Mouse (Mus musculus) embryonic facial prominence, embryonic 10.5 days (tissue): ENCODE data around the gene Srgap2. TPM values are rescaled to one million over a fixed set of nuclear protein-coding genes. Genes with fewer than 3 reads are reported as not detected.
A peak's percentile ranks its signal among the peaks of the same experiment; 100 is the strongest.

Experiments used
- DNase-seq: peaks from one replicate; pipeline ENCODE4 v3.0.0-alpha.2; 2017; ENCODE audit warnings: low spot score
- H3K27ac ChIP-seq: fragments of 300-500 bp; sonication (generic); replicated peaks from 2 replicates; pipeline ENCODE4 v1.5.1; 2016; ENCODE audit warnings: mild to moderate bottlenecking
- H3K27me3 ChIP-seq: fragments of 300-500 bp; sonication (generic); replicated peaks from 2 replicates; pipeline ENCODE4 v1.6.1; 2016; ENCODE audit warnings: low read depth, mild to moderate bottlenecking; ENCODE audit not compliant: poor library complexity, severe bottlenecking
- H3K36me3 ChIP-seq: fragments of 300-500 bp; sonication (generic); replicated peaks from 2 replicates; pipeline ENCODE4 v1.6.1; 2016; ENCODE audit warnings: mild to moderate bottlenecking, moderate library complexity
- H3K4me1 ChIP-seq: fragments of 300-500 bp; sonication (generic); 2 replicates; pipeline ENCODE4 v1.6.1; 2016
- H3K4me3 ChIP-seq: fragments of 300-500 bp; sonication (generic); 2 replicates; pipeline ENCODE4 v1.5.1; 2016; ENCODE audit warnings: mild to moderate bottlenecking, moderate library complexity
- H3K9me3 ChIP-seq: fragments of 300-500 bp; sonication (generic); 2 replicates; pipeline ENCODE4 v1.6.1; 2016; ENCODE audit warnings: mild to moderate bottlenecking
- WGBS: fragments of 180-500 bp; shearing (Covaris S2); methylation state at CpG from one replicate; pipeline ENCODE4 v1.1.7; 2016; 5-methylcytosine and 5-hydroxymethylcytosine counted together
- polyA plus RNA-seq: library from polyadenylated mRNA; unstranded; fragments of >200 nt; fragmentation: Nextera tagmentation; extraction: Ambion mirVana; gene quantifications from 2 replicates; pipeline ENCODE4 v1.2.1, GENCODE M21; 2016

Gene Srgap2
- polyA plus RNA-seq, 1 experiment from 2014 or later: 17.5 TPM

DNA sequence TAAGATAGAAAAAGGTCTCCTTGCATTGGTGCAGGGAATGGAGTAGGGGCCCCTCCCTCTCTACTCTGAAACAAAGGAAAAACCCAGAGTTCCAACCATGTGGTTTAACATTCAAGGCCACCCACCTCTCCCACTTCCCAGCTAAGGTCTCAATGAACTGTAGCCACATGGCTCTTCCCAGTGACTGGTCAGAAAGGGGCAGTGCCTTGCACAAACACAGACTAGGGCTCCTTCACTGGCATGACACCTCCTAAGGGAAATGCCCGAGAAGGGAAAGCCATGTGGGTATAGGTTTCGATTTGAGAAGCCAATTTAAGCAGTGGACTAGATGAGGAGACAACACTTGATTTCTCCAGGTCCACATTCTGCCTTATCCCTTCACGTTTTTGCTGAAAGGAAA lies 3.4 kb downstream of the Srgap2 start:
- Histone ChIP-seq H3K27me3 (no peaks in the 10 kb centered on the region), H3K36me3 (peaks cover 8% of the 10 kb centered on the region; the same call in 1 of the 2 replicates), H3K4me1 (peaks cover 46% of the 10 kb centered on the region), H3K27ac (no peak overlapping the region), H3K9me3 (no peaks in the 10 kb centered on the region), H3K4me3 (peak overlapping the region; percentile 91)
- 47% methylated on average over 3 of the region's 3 CpGs for WGBS
- DNase-seq: no peak

DNA sequence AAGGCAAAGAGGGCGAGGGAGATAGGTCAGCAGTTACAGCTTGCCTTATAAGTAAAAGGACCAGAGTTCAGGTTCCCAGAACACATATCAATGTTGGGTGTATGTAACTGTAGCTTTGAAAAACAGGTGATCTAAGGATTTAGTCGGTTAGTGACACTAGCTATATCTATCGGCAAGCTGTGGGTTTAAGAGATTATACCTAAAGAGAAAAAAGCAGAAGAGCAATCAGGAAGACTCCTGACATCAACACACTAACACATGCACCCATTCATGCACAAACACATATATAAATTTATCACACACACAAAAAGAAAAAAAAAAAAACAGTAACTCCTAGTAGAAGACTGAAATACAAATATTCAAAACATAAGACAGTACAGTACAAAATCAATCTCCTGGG lies 10.6 kb downstream of the Srgap2 start:
- WGBS: 94% methylated on average over 3 of the region's 3 CpGs
- DNase-seq: no peak
- Histone ChIP-seq H3K27ac (no peak overlapping the region), H3K9me3 (no peaks in the 10 kb centered on the region), H3K36me3 (0 out of 2 replicates have a peak, but pooled peaks cover 4% of the 10 kb centered on the region), H3K27me3 (no peaks in the 10 kb centered on the region), H3K4me3 (no peak overlapping the region), H3K4me1 (peaks cover 6% of the 10 kb centered on the region; the same call in 1 of the 2 replicates)

DNA sequence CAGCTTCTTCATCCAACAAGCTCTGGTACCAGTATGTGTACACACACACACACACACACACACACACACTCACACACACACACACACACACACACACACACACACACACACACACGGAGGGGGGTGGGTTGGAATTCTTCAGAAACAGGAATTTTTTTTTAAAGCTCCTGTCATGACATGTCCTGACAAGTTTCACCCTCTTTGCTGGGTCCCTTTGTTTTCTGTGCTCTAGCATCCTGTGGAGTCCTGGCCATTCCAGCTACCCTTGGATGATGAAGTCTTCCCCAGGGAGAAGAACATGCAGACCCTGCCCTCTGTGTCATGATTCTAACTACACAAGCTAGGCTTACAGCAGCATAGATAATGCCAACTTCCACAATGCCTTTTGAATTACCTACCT lies 13.0 kb downstream of the Srgap2 start:
- H3K36me3 ChIP-seq: peaks cover 9% of the 10 kb centered on the region; the same call in 1 of the 2 replicates
- WGBS: 62% methylated on average over 1 of the region's 1 CpGs
- peak; percentile 14 for DNase-seq
- H3K4me1 ChIP-seq: peaks cover 3% of the 10 kb centered on the region; the same call in 1 of the 2 replicates
- no peak overlapping the region for H3K4me3 ChIP-seq
- H3K27ac ChIP-seq: no peak overlapping the region
- no peaks in the 10 kb centered on the region for H3K27me3 ChIP-seq
- no peaks in the 10 kb centered on the region for H3K9me3 ChIP-seq

DNA sequence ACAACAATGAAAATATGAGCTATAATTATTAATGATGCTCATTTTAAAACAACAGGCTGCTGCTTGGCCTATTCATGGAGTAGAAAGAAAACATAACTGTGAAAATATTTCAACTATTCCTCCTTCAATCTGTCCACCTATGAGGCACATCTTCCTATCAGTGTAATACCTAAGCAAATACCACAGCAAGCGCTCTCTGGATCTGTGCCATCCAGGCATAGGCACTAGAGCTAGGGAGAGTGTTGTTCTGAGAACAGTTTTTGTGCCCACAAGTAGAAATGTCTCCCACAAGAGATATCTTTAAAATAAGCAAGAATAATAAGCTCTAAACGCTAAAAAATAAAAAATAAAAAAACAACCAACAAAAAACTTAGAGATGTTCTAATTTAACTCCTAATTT lies 14.0 kb downstream of the Srgap2 start:
- peaks cover 5% of the 10 kb centered on the region; the same call in 1 of the 2 replicates for H3K36me3 ChIP-seq
- WGBS: 89% methylated on average over 2 of the region's 2 CpGs
- no peak overlapping the region for H3K27ac ChIP-seq
- no peak overlapping the region for H3K4me3 ChIP-seq
- no peaks in the 10 kb centered on the region for H3K9me3 ChIP-seq
- DNase-seq: no peak
- H3K4me1 ChIP-seq: peaks cover 3% of the 10 kb centered on the region; the same call in 1 of the 2 replicates
- no peaks in the 10 kb centered on the region for H3K27me3 ChIP-seq

DNA sequence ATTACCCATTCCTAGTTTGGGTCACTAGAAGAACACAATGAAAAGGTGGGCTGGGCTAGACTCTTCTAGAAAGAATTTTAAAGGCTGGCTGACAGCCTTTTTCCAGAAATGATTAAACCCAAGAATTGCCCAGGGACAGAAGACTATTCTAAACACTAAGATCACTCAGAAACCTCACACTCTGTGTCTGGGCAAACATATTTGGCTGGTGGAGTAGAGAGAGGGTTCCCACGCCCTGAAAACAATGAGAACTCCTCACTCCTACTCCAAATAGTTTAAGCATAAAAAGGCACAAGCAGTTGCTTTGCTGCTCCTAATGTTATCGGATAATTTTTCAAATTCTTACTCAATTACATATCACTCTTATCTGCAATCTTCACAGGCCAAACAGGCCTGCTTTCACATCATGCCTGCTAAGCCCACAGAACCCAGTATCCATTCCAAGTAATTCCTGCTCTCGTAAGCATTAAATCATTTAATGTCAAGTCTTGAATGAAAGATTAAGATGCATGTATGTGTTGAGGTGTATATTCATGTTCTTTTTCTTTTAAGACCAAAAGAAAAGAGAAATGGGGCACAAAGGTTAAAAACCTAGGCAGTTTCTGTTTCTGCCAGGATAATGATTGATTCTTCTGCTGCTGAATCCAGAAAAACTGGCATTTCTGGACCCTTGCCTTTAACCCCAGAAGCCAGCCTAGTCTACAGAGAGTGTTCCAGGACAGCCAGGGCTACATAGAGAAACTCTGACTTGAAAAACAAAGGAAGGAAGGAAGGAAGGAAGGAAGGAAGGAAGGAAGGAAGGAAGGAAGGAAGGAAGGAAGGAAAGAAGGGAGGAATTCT lies 15.3 kb downstream of the Srgap2 start:
- WGBS: 84% methylated on average over 3 of the region's 3 CpGs
- no peaks in the 10 kb centered on the region for H3K9me3 ChIP-seq

DNA sequence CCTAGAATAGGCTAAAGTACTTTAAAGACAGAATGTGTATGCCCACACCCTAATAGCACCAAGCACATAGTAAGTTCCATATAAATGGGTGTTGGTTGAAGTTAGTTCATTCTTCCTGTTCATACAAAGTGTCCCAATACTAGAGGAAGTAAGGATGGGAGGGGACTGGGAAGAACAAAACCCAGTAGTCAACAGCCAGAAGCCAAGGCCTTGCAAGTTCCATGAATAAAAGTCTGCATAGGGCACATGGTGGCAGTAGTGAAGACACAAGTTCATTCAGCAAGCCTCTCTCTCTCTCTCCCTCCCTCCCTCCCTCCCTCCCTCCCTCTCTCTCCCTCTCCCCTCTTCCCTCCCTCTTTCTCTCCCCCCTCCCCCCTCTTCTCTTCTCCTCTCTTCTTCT lies 16.0 kb downstream of the Srgap2 start:
- Histone ChIP-seq H3K4me1 (peaks cover 3% of the 10 kb centered on the region; the same call in 1 of the 2 replicates), H3K36me3 (peaks cover 5% of the 10 kb centered on the region), H3K4me3 (no peak overlapping the region), H3K27ac (no peak overlapping the region), H3K27me3 (no peaks in the 10 kb centered on the region), H3K9me3 (no peaks in the 10 kb centered on the region)
- no peak for DNase-seq

More for the DNA sequence above, 15.3 kb downstream of the Srgap2 start:
- no peak overlapping the region for H3K4me3 ChIP-seq
- peaks cover 5% of the 10 kb centered on the region; the same call in 1 of the 2 replicates for H3K36me3 ChIP-seq
- peaks cover 3% of the 10 kb centered on the region; the same call in 1 of the 2 replicates for H3K4me1 ChIP-seq
- no peak overlapping the region for H3K27ac ChIP-seq
- no peak for DNase-seq
- H3K27me3 ChIP-seq: no peaks in the 10 kb centered on the region

DNA sequence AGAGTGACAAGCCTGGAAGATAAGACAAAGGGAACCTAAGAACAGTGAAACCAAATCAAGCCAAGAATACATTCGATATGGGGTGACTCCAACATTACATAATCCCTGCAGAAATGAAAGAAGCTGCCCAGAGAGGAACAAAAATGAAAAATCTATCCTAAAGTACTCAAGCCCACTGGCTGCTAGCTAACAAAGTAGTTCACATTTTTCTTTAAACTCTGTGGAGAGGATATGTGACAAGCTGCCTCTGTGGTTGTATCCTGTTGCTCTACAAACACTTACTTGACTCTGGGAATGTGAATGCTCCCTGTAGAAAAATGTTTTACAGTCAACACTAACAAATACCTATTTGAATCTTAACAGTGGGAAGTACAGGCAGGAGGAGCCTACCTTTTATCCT lies 25.5 kb downstream of the Srgap2 start:
- 87% methylated on average over 1 of the region's 1 CpGs for WGBS
- no peak for DNase-seq
- Histone ChIP-seq H3K9me3 (no peaks in the 10 kb centered on the region), H3K36me3 (no peaks in the 10 kb centered on the region; the same call in 1 of the 2 replicates), H3K27me3 (no peaks in the 10 kb centered on the region), H3K4me1 (no peaks in the 10 kb centered on the region), H3K27ac (no peak overlapping the region), H3K4me3 (no peak overlapping the region)

DNA sequence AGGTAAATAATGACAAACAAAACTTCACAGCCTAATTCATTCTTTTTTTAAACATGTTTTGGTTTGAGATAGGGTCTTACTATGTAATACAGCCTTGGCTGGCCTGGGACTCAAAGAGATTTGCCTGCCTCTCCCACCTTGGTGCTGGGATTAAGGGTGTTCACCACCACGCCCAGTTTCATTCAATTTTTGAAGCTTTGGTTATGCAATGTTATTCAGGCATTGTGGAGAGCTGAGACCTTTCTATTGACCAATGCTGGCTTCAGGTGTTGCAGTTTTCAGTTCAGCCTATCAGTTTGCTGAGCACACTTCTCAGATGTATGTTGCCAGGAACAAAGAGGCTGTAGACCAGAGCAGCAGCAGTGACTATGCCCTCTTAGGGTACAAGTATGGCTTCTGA lies 28.9 kb downstream of the Srgap2 start:
- DNase-seq: no peak
- 94% methylated on average over 1 of the region's 1 CpGs for WGBS
- no peak overlapping the region for H3K4me3 ChIP-seq
- H3K36me3 ChIP-seq: no peaks in the 10 kb centered on the region
- H3K9me3 ChIP-seq: no peaks in the 10 kb centered on the region
- H3K27ac ChIP-seq: no peak overlapping the region
- H3K4me1 ChIP-seq: no peaks in the 10 kb centered on the region
- H3K27me3 ChIP-seq: no peaks in the 10 kb centered on the region

DNA sequence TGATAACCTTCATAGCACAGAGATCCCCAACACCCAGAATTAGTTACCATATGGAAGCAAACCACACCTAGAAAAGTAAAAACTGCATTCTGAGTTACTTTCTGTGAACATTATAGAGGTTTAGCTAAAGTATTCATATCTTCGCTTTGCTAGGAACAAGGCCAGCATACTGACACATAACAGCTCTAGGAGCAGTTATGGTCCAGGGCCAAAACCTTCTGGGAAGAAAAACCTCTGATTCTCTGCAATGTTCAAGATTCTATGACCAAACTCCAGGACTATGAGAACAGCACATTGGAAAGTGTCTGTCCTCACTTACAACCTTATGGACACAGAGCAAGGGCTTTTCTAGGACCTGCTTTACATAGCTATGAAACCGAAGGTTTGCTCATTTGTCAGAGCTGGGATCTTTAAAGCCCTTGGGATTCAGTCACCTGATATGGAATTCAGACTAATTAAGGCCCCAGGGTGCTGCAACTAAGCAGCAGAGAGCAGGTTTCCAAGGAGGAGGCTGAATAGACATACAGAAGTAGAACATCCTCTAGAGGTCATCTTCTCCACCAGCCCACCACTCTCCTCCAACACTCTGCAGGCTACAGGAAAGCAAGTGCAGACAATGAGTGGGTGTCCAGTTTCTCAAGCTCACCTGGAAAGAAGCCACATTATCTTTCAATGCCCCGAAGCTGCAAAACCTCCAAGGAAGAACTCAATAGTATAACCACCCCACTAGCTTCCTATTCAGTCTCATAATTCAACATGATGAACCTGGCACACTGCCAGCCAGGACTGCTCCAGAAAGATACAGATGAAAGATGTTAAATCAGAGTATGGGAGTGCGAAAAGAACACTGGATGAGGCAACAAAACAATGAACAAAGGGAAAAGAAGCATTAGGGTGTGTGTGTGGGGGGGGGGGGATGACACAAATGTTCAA lies 32.9 kb downstream of the Srgap2 start:
- Histone ChIP-seq H3K27me3 (no peaks in the 10 kb centered on the region), H3K27ac (no peak overlapping the region), H3K9me3 (no peaks in the 10 kb centered on the region), H3K4me1 (peaks cover 3% of the 10 kb centered on the region; the same call in 1 of the 2 replicates), H3K4me3 (no peak overlapping the region), H3K36me3 (no peaks in the 10 kb centered on the region)
- no peak for DNase-seq
- 93% methylated on average over 4 of the region's 4 CpGs for WGBS

DNA sequence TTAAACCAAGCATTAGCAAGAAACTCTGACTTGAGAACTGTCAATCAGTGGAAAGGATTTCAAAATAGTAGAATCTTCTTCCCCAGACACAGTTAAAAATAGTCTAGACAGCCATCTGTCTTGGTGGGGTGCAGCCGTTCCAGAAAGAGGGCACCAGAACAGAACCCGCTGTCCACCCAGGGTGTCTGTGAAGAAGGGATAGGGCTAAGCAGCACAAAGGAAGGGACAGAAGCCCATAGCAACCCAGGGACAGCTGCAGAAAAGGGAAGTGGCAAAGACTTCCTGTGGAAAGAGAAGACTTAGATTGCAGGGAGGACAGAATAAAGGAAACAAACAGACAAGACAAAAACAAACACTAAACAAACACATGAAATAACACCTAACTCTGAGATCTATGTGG lies 34.8 kb downstream of the Srgap2 start:
- Histone ChIP-seq H3K4me3 (no peak overlapping the region), H3K27ac (no peak overlapping the region), H3K36me3 (no peaks in the 10 kb centered on the region), H3K4me1 (peaks cover 8% of the 10 kb centered on the region), H3K27me3 (no peaks in the 10 kb centered on the region), H3K9me3 (no peaks in the 10 kb centered on the region)
- no peak for DNase-seq
- WGBS: 73% methylated on average over 2 of the region's 2 CpGs

DNA sequence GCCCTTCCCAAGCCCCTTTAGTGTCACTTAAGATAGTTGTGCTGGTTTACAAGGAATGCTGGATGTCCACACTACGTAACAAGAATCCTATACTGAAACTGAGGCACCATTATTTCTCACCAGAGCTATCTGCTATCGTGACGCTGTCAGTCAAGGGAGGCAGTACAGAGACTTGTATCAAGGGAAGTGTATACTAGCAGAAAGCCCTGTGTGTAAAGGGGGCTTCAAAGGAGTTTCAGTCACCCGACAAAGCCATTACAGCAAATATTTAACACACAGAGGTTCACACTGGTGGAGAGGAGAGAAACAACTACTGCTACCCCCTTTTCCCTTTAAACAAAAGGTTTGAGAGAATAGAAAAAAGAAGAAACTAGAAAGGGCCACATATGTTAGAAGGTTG lies 35.6 kb downstream of the Srgap2 start:
- Histone ChIP-seq H3K4me1 (peaks cover 14% of the 10 kb centered on the region), H3K9me3 (no peaks in the 10 kb centered on the region), H3K4me3 (no peak overlapping the region), H3K27me3 (no peaks in the 10 kb centered on the region), H3K36me3 (no peaks in the 10 kb centered on the region), H3K27ac (no peak overlapping the region)
- 69% methylated on average over 4 of the region's 4 CpGs for WGBS
- no peak for DNase-seq

DNA sequence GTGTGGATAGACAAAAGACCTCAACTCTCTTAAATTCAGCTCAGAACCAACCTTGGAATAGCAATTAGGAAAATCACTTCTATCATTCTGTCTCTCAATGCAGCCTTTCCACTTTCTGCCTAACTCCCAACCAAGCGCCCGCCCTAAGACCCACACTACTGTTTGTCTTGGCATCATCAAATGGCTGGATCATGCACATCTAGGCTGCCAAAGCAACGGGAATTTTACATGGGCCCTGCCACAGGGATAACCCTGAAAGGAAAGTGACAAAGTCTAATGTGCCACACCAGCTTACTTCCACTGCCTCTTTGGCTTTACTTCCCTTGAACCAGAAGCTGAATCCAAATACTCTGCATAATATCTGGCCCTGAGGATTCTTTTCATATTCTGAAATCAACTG lies 37.8 kb downstream of the Srgap2 start:
- WGBS: 90% methylated on average over 3 of the region's 3 CpGs
- H3K4me3 ChIP-seq: no peak overlapping the region
- no peaks in the 10 kb centered on the region for H3K9me3 ChIP-seq
- H3K36me3 ChIP-seq: no peaks in the 10 kb centered on the region
- H3K27ac ChIP-seq: no peak overlapping the region
- no peaks in the 10 kb centered on the region for H3K27me3 ChIP-seq
- DNase-seq: no peak
- H3K4me1 ChIP-seq: peaks cover 18% of the 10 kb centered on the region
